Mouse (Mus musculus): ENCODE results near the gene Ccdc144b. TPM values are rescaled to one million over a fixed set of nuclear protein-coding genes. Genes with fewer than 3 reads are reported as not detected.

The Ccdc144b gene
- polyA plus RNA-seq, 1 experiment from 2014 or later = not detected

DNA sequence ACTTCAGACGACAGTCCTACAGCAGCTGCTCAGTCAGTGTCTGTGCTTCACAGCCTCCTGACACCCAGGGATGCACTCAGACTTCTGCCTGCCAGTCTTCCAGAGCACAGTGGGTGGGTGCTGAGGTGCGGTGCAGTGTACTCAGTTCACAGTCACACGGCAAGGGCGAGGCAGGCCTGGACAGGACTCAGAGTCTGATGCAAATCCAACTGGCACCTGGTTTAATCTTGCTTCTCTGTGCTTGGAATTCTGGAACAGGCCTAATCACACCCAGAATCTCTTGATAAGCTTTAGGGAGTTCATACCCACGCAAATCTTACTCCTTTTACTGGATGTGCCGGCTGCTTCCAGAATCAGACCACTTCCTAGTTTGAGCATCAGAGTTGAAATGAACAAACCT, 22.1 kb upstream of the Ccdc144b start:
- H3K9ac ChIP-seq (ENCODE audit: low read depth, low read length) = no peak overlapping the region
- no peaks in the 10 kb centered on the region for H3K27me3 ChIP-seq (ENCODE audit: control insufficient read depth, insufficient read depth, low read length)
- 0 out of 2 replicates have a peak, but pooled peaks cover 19% of the 10 kb centered on the region for H3K36me3 ChIP-seq (ENCODE audit: control insufficient read depth, insufficient read depth, low read length)
- no peak overlapping the region for H3K4me3 ChIP-seq (ENCODE audit: low read depth, low read length)
- H3K4me2 ChIP-seq (replicated peaks; ENCODE audit: low read depth, low read length) = no peak overlapping the region
- DNase-seq (ENCODE audit: low spot score) (no peak), ATAC-seq (ENCODE audit: low FRiP score) (no peak)
- WGBS = 93% methylated on average over 6 of the region's 6 CpGs
- H3K4me1 ChIP-seq (replicated peaks; ENCODE audit: control insufficient read depth, insufficient read depth, low read length) = no peaks in the 10 kb centered on the region
- no peaks in the 10 kb centered on the region for H3K9me3 ChIP-seq (ENCODE audit: control insufficient read depth, low read length)
- H3K27ac ChIP-seq (ENCODE audit: low read depth, low read length) = no peak overlapping the region

DNA sequence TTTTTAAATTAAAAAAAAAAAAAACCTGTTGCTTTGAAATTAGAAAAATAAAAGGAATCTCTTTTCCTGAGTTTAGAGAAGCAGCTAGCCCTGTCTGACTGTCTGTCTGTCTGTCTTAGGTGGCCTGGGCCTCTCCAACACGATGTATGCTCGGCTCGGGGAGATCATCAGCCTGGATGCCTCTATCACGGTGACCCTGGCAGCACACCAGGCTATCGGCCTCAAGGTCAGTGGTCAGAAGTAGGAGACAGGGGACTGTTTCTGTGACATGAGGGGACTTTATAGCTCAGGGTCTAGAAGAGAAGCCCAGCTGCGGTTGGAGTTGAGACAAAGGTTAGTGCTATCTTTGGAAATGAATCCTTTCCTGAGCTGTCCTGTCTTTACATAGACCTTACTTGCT, 20.9 kb upstream of the Ccdc144b start:
- no peak overlapping the region for H3K4me2 ChIP-seq (replicated peaks; ENCODE audit: low read depth, low read length)
- 93% methylated on average over 6 of the region's 6 CpGs for WGBS
- DNase-seq (ENCODE audit: low spot score) = no peak
- H3K36me3 ChIP-seq (ENCODE audit: control insufficient read depth, insufficient read depth, low read length) = 0 out of 2 replicates have a peak, but pooled peaks cover 19% of the 10 kb centered on the region
- no peak for ATAC-seq (ENCODE audit: low FRiP score)
- H3K4me1 ChIP-seq (replicated peaks; ENCODE audit: control insufficient read depth, insufficient read depth, low read length) = no peaks in the 10 kb centered on the region
- H3K9ac ChIP-seq (ENCODE audit: low read depth, low read length) = no peak overlapping the region
- H3K4me3 ChIP-seq (ENCODE audit: low read depth, low read length) = no peak overlapping the region
- H3K9me3 ChIP-seq (ENCODE audit: control insufficient read depth, low read length) = no peaks in the 10 kb centered on the region
- H3K27ac ChIP-seq (ENCODE audit: low read depth, low read length) = no peak overlapping the region
- H3K27me3 ChIP-seq (ENCODE audit: control insufficient read depth, insufficient read depth, low read length) = no peaks in the 10 kb centered on the region

DNA sequence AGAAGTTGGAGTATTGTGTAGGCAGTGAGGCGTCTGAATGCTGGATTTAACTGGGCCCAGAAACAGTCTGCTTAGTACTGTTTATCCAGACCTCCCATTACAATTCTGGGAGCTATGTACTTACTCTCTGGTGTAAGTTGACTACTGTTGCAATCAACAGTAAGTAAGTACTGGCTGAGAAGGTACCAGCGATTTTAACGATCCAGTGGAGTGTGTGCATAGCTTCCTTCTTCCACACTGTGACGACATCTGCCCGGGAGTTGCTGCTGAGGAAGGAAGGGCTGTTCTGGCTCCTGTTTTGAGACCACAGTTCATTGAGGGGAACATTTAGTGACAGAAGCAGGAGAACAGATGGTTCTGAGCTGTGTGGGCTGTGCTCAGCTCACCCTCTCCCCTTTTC, 17.7 kb upstream of the Ccdc144b start:
- no peak overlapping the region for H3K4me3 ChIP-seq (ENCODE audit: low read depth, low read length)
- H3K9ac ChIP-seq (ENCODE audit: low read depth, low read length) = no peak overlapping the region
- no peaks in the 10 kb centered on the region for H3K4me1 ChIP-seq (replicated peaks; ENCODE audit: control insufficient read depth, insufficient read depth, low read length)
- no peaks in the 10 kb centered on the region for H3K9me3 ChIP-seq (ENCODE audit: control insufficient read depth, low read length)
- no peaks in the 10 kb centered on the region for H3K27me3 ChIP-seq (ENCODE audit: control insufficient read depth, insufficient read depth, low read length)
- no peak for DNase-seq (ENCODE audit: low spot score)
- no peak for ATAC-seq (ENCODE audit: low FRiP score)
- WGBS = 96% methylated on average over 5 of the region's 5 CpGs
- H3K27ac ChIP-seq (ENCODE audit: low read depth, low read length) = no peak overlapping the region
- H3K36me3 ChIP-seq (ENCODE audit: control insufficient read depth, insufficient read depth, low read length) = 0 out of 2 replicates have a peak, but pooled peaks cover 9% of the 10 kb centered on the region
- H3K4me2 ChIP-seq (replicated peaks; ENCODE audit: low read depth, low read length) = no peak overlapping the region

DNA sequence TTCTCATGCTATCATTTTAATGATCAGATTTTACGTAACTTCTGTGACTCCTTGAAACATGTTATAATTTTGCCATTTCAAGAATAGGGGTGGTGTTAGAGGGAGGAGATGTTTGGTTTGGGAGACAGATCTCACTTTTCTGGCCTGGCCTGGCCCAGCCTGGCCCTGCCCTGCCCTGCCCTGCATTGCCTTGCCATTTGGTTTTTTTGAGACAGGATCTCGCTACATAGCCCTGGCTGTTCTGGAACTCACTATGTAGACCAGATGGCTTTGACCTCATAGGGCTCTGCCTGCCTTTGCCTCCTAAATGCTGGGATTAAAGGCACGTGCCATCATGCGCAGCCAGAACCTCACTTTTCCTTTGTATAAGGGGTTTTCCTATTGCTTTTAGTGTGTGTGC, 17.1 kb upstream of the Ccdc144b start:
- H3K4me2 ChIP-seq (replicated peaks; ENCODE audit: low read depth, low read length) = no peak overlapping the region
- no peak overlapping the region for H3K4me3 ChIP-seq (ENCODE audit: low read depth, low read length)
- H3K27ac ChIP-seq (ENCODE audit: low read depth, low read length) = no peak overlapping the region
- WGBS = 95% methylated on average over 4 of the region's 4 CpGs
- H3K9ac ChIP-seq (ENCODE audit: low read depth, low read length) = no peak overlapping the region
- H3K9me3 ChIP-seq (ENCODE audit: control insufficient read depth, low read length) = no peaks in the 10 kb centered on the region
- DNase-seq (ENCODE audit: low spot score) (no peak), ATAC-seq (ENCODE audit: low FRiP score) (no peak)
- no peaks in the 10 kb centered on the region for H3K27me3 ChIP-seq (ENCODE audit: control insufficient read depth, insufficient read depth, low read length)
- H3K36me3 ChIP-seq (ENCODE audit: control insufficient read depth, insufficient read depth, low read length) = 0 out of 2 replicates have a peak, but pooled peaks cover 6% of the 10 kb centered on the region
- H3K4me1 ChIP-seq (replicated peaks; ENCODE audit: control insufficient read depth, insufficient read depth, low read length) = no peaks in the 10 kb centered on the region

DNA sequence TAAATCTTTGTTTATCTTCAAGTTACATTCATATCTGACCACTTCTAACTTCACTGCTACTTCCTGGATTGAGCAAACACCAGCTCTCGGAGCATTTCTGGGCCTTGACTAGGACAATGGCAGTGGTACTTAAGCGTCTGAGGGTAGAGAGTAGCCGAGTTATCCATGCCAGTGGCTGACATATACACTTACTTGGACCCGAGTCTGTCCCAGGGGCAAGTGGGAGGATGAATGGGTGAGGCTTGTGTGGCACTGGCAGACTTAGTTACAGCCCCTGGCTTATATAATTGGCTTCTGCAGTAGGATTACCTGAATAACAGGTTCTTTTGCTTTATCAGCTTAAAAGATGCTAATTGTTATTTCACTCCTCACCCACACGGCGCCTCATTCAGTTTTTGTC, 14.4 kb upstream of the Ccdc144b start:
- Histone ChIP-seq H3K27me3 (ENCODE audit: control insufficient read depth, insufficient read depth, low read length) (no peaks in the 10 kb centered on the region), H3K4me2 (replicated peaks; ENCODE audit: low read depth, low read length) (no peak overlapping the region), H3K36me3 (ENCODE audit: control insufficient read depth, insufficient read depth, low read length) (no peaks in the 10 kb centered on the region), H3K27ac (ENCODE audit: low read depth, low read length) (no peak overlapping the region), H3K4me3 (ENCODE audit: low read depth, low read length) (no peak overlapping the region), H3K9ac (ENCODE audit: low read depth, low read length) (no peak overlapping the region), H3K4me1 (replicated peaks; ENCODE audit: control insufficient read depth, insufficient read depth, low read length) (no peaks in the 10 kb centered on the region), H3K9me3 (ENCODE audit: control insufficient read depth, low read length) (no peaks in the 10 kb centered on the region)
- ATAC-seq (ENCODE audit: low FRiP score) (no peak), DNase-seq (ENCODE audit: low spot score) (no peak)
- 86% methylated on average over 6 of the region's 6 CpGs for WGBS

DNA sequence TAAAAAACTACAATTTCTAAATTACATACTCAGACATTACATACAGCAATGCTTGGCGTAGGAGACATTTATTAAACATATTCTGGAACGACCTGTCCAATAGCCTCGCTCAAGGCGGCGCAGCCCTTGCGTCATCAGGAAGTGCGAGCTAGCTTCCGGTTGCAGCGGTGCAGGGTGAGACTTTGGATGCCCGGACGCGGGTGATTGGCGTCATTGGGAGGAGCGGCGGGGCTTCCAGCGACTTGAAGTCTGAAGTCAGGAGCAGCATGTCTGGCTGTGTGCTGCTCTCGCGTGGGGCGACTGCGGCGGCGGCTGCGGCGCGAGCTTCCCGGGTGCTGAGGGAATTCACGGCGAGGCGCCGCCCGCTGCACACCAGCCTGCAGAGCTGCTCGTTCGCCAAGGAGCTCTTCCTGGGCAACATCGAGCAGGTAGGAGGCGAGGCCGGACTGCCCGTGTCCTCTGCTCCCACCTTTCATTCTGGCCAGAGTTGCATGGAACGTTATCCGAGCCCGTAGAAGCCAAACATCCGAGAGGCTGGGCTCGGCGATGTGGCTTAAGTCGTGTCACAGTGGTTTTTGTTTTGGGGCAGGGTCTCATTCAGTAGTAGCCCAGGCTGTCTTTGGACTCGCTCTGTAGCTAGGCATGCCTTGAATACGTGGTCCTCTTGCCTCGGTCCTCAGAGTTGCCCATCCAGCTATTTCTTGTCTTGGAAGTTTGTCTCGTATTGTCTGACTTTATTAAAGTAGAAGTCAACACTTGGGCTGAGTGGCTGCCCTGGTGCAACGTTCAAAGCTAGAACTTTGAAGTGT, 12.7 kb upstream of the Ccdc144b start, which contains the start of gene Acad9:
TSS of gene Acad9 (plus strand) at position 137 of the 809 bp plus-strand sequence.
- Histone ChIP-seq H3K9ac (ENCODE audit: low read depth, low read length) (peak within 1 kb of the TSS; percentile 70), H3K36me3 (ENCODE audit: control insufficient read depth, insufficient read depth, low read length) (no peaks in the 10 kb centered on the region), H3K27ac (ENCODE audit: low read depth, low read length) (no peak within 1 kb of the TSS), H3K4me3 (ENCODE audit: low read depth, low read length) (peak within 1 kb of the TSS; percentile 76), H3K4me2 (replicated peaks; ENCODE audit: low read depth, low read length) (peak within 1 kb of the TSS; percentile 63), H3K27me3 (ENCODE audit: control insufficient read depth, insufficient read depth, low read length) (no peaks in the 10 kb centered on the region), H3K4me1 (replicated peaks; ENCODE audit: control insufficient read depth, insufficient read depth, low read length) (no peaks in the 10 kb centered on the region), H3K9me3 (ENCODE audit: control insufficient read depth, low read length) (no peaks in the 10 kb centered on the region)
- DNase-seq (ENCODE audit: low spot score) (peak; percentile 97), ATAC-seq (ENCODE audit: low FRiP score) (peak; percentile 98)
- WGBS = under 1% methylated on average over 49 of the region's 49 CpGs

DNA sequence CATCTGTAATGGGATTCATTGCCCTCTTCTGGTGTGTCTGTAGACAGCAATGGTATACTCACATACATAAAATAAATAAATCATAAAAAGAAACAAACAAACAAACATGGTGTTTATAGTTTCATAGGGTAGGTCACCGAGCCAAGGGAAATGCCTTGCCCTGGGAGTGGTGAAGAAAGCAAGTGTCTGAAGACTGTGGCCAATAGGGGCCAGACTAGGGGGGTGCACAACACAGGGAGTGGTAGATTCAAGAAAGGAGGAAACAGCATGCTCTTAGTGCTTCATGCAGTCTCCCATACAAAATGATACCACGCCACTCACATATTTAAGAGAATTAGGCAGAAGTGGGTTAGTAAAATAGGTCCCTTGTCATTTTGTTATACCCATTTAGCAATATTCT, 11.8 kb upstream of the Ccdc144b start:
- Histone ChIP-seq H3K4me2 (replicated peaks; ENCODE audit: low read depth, low read length) (peak overlapping the region; percentile 37), H3K4me1 (replicated peaks; ENCODE audit: control insufficient read depth, insufficient read depth, low read length) (no peaks in the 10 kb centered on the region), H3K27me3 (ENCODE audit: control insufficient read depth, insufficient read depth, low read length) (no peaks in the 10 kb centered on the region), H3K27ac (ENCODE audit: low read depth, low read length) (no peak overlapping the region), H3K36me3 (ENCODE audit: control insufficient read depth, insufficient read depth, low read length) (no peaks in the 10 kb centered on the region), H3K9me3 (ENCODE audit: control insufficient read depth, low read length) (no peaks in the 10 kb centered on the region), H3K4me3 (ENCODE audit: low read depth, low read length) (peak overlapping the region; percentile 76), H3K9ac (ENCODE audit: low read depth, low read length) (no peak overlapping the region; the same call in 1 of the 2 replicates)
- ATAC-seq (ENCODE audit: low FRiP score) (no peak), DNase-seq (ENCODE audit: low spot score) (no peak)
- 91% methylated on average over 2 of the region's 2 CpGs for WGBS

DNA sequence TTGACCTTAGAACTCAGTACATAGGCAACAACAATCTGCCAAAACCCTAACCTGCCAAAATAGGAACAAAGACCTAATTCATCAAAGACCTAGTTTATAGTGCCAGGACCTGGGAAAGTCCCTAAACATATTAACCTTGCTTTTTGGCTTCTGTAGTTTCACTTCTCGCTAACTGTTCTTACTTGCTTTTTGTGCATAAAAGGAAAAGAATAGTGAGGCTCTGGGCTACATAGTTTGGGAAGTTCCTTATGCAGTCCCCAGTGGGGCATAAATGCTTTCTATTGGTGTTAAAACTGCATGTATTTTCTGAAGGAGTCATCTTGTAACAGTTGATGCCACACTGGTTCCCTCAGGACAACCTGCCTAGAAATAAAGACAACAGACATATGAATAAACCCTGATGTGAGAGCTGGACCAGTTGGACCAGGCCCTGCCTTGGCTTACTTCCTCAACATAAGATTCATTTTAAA, 11.3 kb upstream of the Ccdc144b start:
- ATAC-seq (ENCODE audit: low FRiP score) = no peak
- no peak overlapping the region for H3K4me3 ChIP-seq (ENCODE audit: low read depth, low read length)
- no peak overlapping the region for H3K27ac ChIP-seq (ENCODE audit: low read depth, low read length)
- no peak for DNase-seq (ENCODE audit: low spot score)
- H3K9me3 ChIP-seq (ENCODE audit: control insufficient read depth, low read length) = no peaks in the 10 kb centered on the region
- no peaks in the 10 kb centered on the region for H3K4me1 ChIP-seq (replicated peaks; ENCODE audit: control insufficient read depth, insufficient read depth, low read length)
- H3K9ac ChIP-seq (ENCODE audit: low read depth, low read length) = no peak overlapping the region
- H3K27me3 ChIP-seq (ENCODE audit: control insufficient read depth, insufficient read depth, low read length) = no peaks in the 10 kb centered on the region
- no peak overlapping the region for H3K4me2 ChIP-seq (replicated peaks; ENCODE audit: low read depth, low read length)
- WGBS = 94% methylated on average over 1 of the region's 1 CpGs
- no peaks in the 10 kb centered on the region for H3K36me3 ChIP-seq (ENCODE audit: control insufficient read depth, insufficient read depth, low read length)
